Mouse (Mus musculus): ENCODE data around the gene Olfr710.
"Not testable (repeated sequence)": the region's sequence is repeated elsewhere in the genome, so short reads cannot be mapped to it uniquely, and the experiment has no call there.

Olfr710 gene

GRCm38 (mm10) chr7:106948212-106948611 is at the start of gene Olfr710:
TSS of gene Olfr710 (minus strand) at chr7:106948312.
- no peak for DNase-seq (ENCODE audit: low spot score in 2 of 2)

GRCm38 (mm10) chr7:106985236-106985635 is 37.1 kb upstream of the Olfr710 start:
- DNase-seq (ENCODE audit: low spot score in 2 of 2): no peak

- no peak for DNase-seq (ENCODE audit: low spot score in 2 of 2)
Observed at GRCm38 (mm10) chr7:106975353-106975752, 27.2 kb upstream of the Olfr710 start, which contains the start of gene Olfr711. TSS of gene Olfr711 (minus strand) at chr7:106975453.

- DNase-seq (ENCODE audit: low spot score in 2 of 2): not testable (repeated sequence)
Observed at GRCm38 (mm10) chr7:106967503-106967902, 19.4 kb upstream of the Olfr710 start.

- DNase-seq (ENCODE audit: low spot score in 2 of 2): no peak
Observed at GRCm38 (mm10) chr7:106963837-106964236, 15.7 kb upstream of the Olfr710 start, which contains the start of gene Olfr6. TSS of gene Olfr6 (minus strand) at chr7:106963937.

- no peak for DNase-seq (ENCODE audit: low spot score in 2 of 2)
Observed at GRCm38 (mm10) chr7:106932119-106932518, 16.0 kb downstream of the Olfr710 start, which contains the start of gene Olfr709-ps1. TSS of gene Olfr709-ps1 (minus strand) at chr7:106932219.

GRCm38 (mm10) chr7:106920961-106921360 is 27.2 kb downstream of the Olfr710 start:
- not testable (repeated sequence) for DNase-seq (ENCODE audit: low spot score in 2 of 2)

- no peak for DNase-seq (ENCODE audit: low spot score in 2 of 2)
Observed at GRCm38 (mm10) chr7:106907676-106908075, 40.4 kb downstream of the Olfr710 start, which contains the start of gene Olfr1532-ps1. TSS of gene Olfr1532-ps1 (plus strand) at chr7:106908001.

- DNase-seq (ENCODE audit: low spot score in 2 of 2): not testable (repeated sequence)
Observed at GRCm38 (mm10) chr7:106901141-106901540, 47.0 kb downstream of the Olfr710 start, which contains the start of gene Olfr707. TSS of gene Olfr707 (minus strand) at chr7:106901241.
